Mouse (Mus musculus): ENCODE results near the gene Gm20388.

Gene Gm20388

DNA sequence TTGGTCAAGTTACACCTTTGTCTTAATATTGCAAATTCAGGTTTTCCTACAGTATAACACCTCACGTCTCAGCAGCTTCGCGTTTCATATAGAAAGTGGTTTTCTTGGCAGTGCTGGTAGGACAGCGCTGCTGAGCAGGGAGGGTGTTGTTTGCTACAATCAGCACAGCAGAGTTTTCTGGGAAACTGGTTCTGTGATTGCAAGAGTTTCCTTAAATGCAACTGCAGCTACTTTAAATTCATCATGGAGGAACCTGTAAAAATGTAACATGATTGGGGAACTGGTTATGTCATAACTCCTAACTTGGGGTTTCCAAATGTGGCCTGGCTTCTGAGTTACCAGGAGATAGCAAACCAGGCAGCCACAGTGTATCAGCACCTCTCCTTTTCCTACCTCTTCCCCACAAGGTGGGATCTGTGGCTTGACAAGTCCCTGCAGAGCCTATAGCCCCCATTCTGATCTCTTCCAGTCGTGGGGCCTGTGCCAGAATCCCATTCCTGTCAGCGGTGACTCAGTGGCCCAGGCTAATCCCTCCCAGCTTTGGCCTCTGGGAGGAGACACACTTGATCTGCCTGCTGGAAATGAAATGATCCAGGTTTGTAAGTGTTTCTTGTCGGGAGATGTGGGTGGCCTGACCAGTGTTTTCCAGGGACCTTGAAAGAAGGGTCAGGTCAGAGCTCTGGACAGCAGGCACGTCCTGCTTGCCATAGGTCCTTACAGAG lies 2109.6 kb downstream of the Gm20388 start:
- DNase-seq (ENCODE audit: low spot score in 2 of 2): no peak

DNA sequence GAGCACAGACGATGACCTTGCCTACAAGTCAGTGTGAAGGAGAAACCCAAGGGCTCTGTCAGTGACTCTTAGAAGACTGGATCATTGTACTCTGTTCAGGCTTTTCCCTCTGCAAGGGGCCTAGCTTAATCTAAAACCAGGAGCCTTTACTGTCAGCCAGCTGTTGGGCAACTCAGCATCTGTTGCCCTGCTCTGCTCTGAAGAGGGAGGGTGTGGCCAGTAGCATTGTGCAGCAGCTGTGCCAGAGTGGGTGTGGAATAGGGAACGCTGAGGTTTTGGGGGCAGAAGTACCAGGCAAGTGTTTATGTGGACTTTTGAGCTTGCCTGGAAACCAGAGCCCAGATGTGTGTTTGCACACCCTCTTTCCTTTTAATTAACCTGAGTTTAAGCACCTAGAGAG lies 2111.1 kb downstream of the Gm20388 start:
- DNase-seq (ENCODE audit: low spot score in 2 of 2): no peak

GRCm38 (mm10) chr8:122022274-122022673 lies 2111.6 kb downstream of the Gm20388 start:
- no peak for DNase-seq (ENCODE audit: low spot score in 2 of 2)

GRCm38 (mm10) chr8:122022705-122023104 lies 2112.1 kb downstream of the Gm20388 start:
- DNase-seq (ENCODE audit: low spot score in 2 of 2): no peak

GRCm38 (mm10) chr8:122025546-122025945 lies 2114.9 kb downstream of the Gm20388 start:
- DNase-seq (ENCODE audit: low spot score in 2 of 2): no peak

- no peak for DNase-seq (ENCODE audit: low spot score in 2 of 2)
Observed at GRCm38 (mm10) chr8:122028116-122028515, 2117.5 kb downstream of the Gm20388 start.

DNA sequence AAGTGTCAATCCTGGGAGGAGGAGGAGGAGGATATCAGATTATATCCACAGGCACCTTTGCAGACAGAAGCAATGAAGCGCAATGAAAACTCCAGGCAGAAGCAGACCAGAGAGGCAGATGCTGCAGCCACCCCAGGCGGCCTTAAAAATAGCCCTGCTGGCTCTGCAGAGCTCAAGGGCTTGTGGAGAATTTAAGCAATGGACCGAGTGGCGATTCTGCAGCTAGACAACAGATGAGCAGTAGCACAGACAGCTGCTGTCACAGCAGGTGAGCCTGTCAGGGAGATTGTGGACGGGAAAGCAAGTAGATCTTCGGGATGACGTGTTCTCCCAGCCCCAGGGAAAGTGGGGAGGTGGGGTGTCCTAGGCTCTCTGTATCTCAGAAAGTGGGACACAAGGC lies 2120.3 kb downstream of the Gm20388 start:
- no peak for DNase-seq (ENCODE audit: low spot score in 2 of 2)

DNA sequence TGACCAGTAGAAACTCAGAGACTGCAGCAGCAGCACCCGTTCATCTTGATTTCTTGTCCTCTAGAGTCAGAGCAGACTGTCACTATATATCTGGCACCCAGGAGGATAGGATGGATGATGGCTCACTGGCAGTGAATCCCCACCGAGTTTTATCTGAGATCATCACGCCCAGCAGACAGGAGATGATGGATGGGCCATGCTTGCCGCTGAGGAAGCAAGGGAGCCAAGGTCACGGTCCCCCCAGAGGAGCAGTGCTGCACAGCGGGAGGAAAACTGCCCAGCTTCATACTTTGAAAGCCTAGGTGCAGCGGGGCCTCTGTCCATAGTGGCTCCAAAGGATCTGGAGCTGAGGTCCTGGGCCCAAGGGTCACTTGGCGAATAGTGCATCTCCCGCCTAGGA lies 2122.1 kb downstream of the Gm20388 start:
- no peak for DNase-seq (ENCODE audit: low spot score in 2 of 2)

DNA sequence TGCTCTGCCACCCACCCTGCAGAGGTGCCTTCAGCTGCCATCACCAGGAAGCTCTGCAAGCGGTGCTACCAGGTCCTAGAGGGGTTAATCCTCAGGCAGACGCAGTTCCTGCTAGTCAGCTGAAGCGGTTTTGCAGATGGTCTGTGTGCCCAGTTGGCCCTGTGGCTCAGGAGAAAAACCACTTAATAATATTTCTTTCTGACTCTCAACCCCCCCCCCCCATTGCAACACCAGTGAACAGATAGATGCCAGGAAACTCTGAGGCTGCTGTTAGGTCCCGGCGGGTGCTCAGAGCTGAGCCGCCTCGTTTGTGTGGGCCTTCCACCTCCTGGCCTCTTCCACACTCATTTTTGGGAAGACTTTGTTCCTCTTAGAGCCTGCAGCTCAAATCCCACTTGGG lies 2124.9 kb downstream of the Gm20388 start:
- DNase-seq (ENCODE audit: low spot score in 2 of 2): no peak

DNA sequence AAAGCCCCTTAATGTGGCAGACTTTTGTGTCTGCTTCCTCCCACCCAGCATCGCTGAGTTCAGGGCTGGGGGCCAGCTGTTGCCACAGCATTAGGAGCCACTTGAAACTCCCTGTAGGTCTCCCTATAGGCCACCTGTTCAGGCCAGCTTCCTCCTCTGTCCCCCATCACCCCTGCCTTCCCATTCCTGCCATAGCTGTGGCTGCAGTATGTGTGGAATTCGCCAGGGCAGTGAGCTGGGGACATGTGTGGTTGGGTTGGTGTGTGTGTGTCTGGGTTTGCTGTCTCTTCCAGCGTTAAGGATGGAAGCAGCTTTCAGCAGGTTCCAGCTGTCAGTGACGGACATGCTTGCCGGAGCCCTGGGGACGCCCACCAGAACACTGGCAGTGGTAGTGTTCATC lies 2125.7 kb downstream of the Gm20388 start:
- DNase-seq (ENCODE audit: low spot score in 2 of 2): no peak

DNA sequence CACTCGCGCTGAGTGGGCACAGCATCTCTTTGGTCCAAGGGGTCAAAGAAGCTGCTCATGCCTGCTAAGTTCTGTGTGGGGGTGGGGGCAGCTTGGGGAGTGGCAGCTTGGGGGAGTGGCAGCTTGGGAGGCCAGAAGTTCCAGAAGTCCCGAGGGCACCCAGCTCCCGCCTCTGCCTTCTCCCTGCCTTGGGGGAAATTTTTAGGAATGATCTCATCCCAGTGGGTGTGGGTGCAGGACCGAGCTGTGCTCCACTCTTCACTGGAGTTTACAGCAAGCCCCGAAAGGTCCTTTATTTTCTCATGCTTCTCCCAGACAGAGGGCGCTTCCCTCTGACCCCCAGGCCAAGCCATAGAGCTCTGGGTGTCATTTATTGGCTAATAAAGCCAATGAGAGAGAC lies 2126.6 kb downstream of the Gm20388 start:
- no peak for DNase-seq (ENCODE audit: low spot score in 2 of 2)

DNA sequence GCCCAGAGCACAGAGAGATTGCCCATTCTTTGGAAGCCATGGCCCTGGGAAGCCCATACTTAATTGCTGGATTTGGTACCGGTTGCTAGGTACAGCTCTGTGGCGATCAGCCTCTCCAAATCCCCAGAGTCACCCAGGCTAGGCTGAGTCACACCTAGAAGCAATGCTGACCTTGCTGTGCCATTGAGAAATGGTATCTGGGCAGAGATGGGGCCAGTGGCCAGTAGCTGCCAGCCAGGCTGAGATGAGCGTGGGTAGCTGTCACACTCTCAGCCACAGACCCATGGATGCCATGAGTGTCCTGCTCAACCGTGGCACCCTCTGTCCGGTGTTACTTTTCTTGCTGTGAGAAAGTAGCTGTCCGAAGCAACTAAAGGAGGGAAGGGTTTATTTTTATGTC lies 2127.4 kb downstream of the Gm20388 start:
- DNase-seq (ENCODE audit: low spot score in 2 of 2): no peak

- no peak for DNase-seq (ENCODE audit: low spot score in 2 of 2)
Observed at GRCm38 (mm10) chr8:122039452-122039851, 2128.8 kb downstream of the Gm20388 start.

GRCm38 (mm10) chr8:122047206-122047870 lies 2136.7 kb downstream of the Gm20388 start:
- DNase-seq (ENCODE audit: low spot score in 2 of 2): no peak

GRCm38 (mm10) chr8:122049266-122049665 lies 2138.6 kb downstream of the Gm20388 start:
- DNase-seq (ENCODE audit: low spot score in 2 of 2): no peak

GRCm38 (mm10) chr8:122049923-122050322 lies 2139.3 kb downstream of the Gm20388 start:
- no peak for DNase-seq (ENCODE audit: low spot score in 2 of 2)

DNA sequence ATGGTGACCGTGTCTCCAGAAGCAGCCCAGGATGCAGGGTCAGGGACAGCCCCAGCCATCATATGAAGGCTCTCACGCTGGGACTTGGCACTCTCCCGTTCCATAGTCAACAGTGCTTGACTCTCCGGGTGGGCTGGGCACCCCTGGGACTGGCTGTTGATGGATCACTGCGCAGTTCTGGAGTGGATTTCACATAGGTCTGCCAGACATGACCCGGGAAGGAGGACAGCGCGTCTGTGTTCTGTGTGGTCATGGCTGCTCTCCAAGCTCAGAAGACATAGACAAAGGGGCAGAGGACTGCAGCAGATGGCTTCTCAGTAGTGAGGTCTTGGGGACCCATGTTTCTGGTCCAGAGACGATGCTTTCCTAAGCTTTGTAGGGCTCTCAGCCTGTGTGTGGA lies 2140.0 kb downstream of the Gm20388 start:
- DNase-seq (ENCODE audit: low spot score in 2 of 2): no peak

- DNase-seq (ENCODE audit: low spot score in 2 of 2): no peak
Observed at GRCm38 (mm10) chr8:122055321-122055720, 2144.7 kb downstream of the Gm20388 start.

GRCm38 (mm10) chr8:122056113-122056512 lies 2145.5 kb downstream of the Gm20388 start:
- no peak for DNase-seq (ENCODE audit: low spot score in 2 of 2)

DNA sequence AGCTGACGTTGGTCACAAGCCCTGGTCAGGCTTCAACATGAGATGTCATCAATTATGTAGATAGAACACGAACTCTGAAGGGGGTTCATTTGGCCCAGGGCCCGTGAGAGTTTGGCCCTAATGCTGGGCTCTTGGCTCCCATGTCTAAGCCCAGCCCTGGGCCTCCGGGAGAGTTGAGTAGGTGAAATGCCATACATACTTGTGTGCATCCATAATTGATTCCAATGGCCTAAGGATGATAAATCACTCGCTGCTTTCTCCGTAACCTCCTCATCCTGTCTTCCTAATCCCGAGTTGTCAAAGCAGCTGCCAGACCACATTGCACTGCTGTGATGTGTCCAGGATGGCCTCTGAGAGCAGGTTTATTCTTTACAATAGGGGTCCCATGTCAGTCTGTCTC lies 2146.2 kb downstream of the Gm20388 start:
- DNase-seq (ENCODE audit: low spot score in 2 of 2): no peak

DNA sequence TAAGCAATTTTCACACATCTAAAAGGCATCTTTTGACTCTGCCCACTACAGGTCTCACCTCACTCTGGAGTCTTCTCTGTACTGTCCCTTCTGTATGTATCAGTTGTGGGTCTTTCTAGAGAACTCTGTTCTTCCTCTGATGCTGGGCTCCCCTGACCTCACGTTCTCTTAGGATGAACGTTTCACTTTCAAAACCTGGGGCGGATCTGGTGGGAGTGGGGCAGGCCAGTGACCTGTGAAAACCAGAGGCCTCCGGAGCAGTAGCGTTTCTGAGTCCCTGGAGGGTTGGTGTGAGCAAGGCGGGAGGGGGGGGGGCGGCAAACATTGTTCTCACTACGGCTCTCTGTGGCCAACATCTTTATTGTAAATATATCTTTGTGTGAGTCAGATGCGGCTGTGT lies 2147.9 kb downstream of the Gm20388 start:
- DNase-seq (ENCODE audit: low spot score in 2 of 2): no peak

- peak; percentile 18 to 23 for DNase-seq (ENCODE audit: low spot score in 2 of 2)
Observed at GRCm38 (mm10) chr8:122058951-122059350, 2148.3 kb downstream of the Gm20388 start.

DNA sequence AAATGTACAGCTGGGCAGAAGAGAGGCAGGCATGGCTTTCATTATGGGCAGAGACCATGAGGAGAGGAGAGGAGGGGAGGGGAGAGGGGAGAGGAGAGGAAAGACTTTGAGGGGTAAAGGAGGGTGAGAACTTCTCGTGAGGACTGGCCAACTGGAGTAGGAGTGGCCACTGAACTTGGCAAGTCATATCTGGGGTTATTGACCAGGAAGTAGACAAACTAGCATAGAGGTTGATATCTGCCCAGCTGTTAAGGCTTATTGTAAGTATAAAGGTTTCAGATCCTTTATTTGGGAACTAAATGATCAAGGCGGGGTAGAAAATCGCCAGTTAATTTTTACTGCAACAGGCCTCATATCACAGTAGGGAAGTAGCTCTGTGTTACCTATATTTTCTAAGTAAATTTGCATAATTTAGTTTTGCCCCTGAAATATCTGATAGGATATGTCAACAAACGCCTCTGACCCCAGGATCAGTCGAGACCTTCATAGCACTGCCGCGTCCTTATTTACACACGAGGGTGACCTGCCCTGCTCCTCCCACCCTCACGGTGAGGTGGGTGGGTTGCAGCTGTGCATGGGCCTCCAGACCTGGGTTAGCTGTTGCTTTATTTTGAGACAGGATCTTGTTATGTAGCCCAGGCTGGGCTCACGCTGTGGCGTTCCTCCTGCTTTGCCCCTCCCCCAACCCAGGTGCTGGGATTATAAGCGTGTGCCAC lies 2152.0 kb downstream of the Gm20388 start:
- DNase-seq (ENCODE audit: low spot score in 2 of 2): no peak
